Comparison of ENCODE assay signal across 9 mouse cellular contexts in the genomic region with DNA sequence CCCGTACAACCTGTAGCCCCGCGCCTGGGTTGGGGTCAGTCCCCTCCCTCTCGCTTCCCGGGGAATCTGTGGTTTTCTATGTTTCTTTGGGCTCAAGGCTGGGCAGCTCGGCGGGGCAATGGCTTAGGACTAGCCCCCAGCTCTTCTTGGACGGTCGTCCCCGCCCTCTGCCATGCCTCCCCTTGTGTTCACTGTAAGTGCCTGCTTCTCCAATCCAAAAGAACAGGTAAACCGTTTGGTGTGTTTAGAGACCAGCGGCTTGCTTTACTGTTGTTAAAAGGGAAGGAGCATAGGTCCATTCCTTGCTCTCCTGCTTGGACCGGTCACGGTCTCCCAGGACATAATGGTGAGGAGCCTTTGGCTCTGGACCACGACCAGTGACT. TPM values are rescaled to one million over a fixed set of nuclear protein-coding genes. Genes with fewer than 3 reads are reported as not detected.
DNase-seq lines count a peak whose midpoint lies in the region; ATAC-seq and TF ChIP-seq lines count a peak whose summit lies in the region.
"Had no signal": no experiment of that assay in that cellular context is flagged by ENCODE, and none has a peak within 500 bp of the region (broad histone marks: within the 10 kb centered on the region; RNA-seq: fewer than 3 reads in every experiment).

No protein-coding gene starts in this region.

- H3K4me3 ChIP-seq in testis, adult 2 months (ENCODE audit: control insufficient read depth, low read depth, low read length) = peak overlapping the region; percentile 83
- H3K4me3 ChIP-seq in intestine, postnatal 0 days (ENCODE audit: low read depth, low read length) = peak overlapping the region; percentile 58
- H3K4me3 ChIP-seq in neural tube, embryonic 14.5 days (ENCODE audit: low read depth, low read length) = peak overlapping the region; percentile 73
- H3K4me3 ChIP-seq: myocyte had no signal

- H3K4me1 ChIP-seq in testis, adult 2 months (ENCODE audit: control insufficient read depth, insufficient read depth, low read length) = peaks cover 15% of the 10 kb centered on the region
- H3K4me1 ChIP-seq in intestine, postnatal 0 days (replicated peaks; ENCODE audit: control insufficient read depth, insufficient read depth, low read length) = no peaks in the 10 kb centered on the region
- 0 out of 2 replicates have a peak, but pooled peaks cover 3% of the 10 kb centered on the region for H3K4me1 ChIP-seq in neural tube, embryonic 14.5 days (ENCODE audit: control insufficient read depth, insufficient read depth, low read length)

- 9% methylated on average over 15 of the region's 15 CpGs for WGBS in intestine, postnatal 0 days
- 3% methylated on average over 15 of the region's 15 CpGs for WGBS in neural tube, embryonic 14.5 days

- peak overlapping the region; percentile 100 for H3K4me2 ChIP-seq in intestine, postnatal 0 days (replicated peaks; ENCODE audit: low read depth)
- H3K4me2 ChIP-seq in neural tube, embryonic 14.5 days (ENCODE audit: low read depth, low read length) = peak overlapping the region; percentile 97

- peak; percentile 21 for DNase-seq in embryo, embryonic 10 days (ENCODE audit: low spot score)
- DNase-seq in embryo, embryonic 11 days = no peak
- DNase-seq in testis, postnatal 10 days (ENCODE audit: low spot score) = no peak
- no peak for DNase-seq in layer of hippocampus, adult 9-10 months (ENCODE audit: low spot score)
- no peak for DNase-seq in left cerebral cortex, adult 18-20 months (ENCODE audit: low spot score in 2 of 2)

- no peak overlapping the region for H3K27ac ChIP-seq in testis, adult 2 months (ENCODE audit: control insufficient read depth, insufficient read depth, low read depth, low read length)
- H3K27ac ChIP-seq in intestine, postnatal 0 days (ENCODE audit: low read depth, low read length) = no peak overlapping the region
- no peak overlapping the region for H3K27ac ChIP-seq in neural tube, embryonic 14.5 days (ENCODE audit: low read depth, low read length)

- H3K9ac ChIP-seq in intestine, postnatal 0 days (ENCODE audit: low read depth, low read length) = no peak overlapping the region
- H3K9ac ChIP-seq in neural tube, embryonic 14.5 days (replicated peaks; ENCODE audit: low read depth, low read length) = peak overlapping the region; percentile 78

- H3K9me3 ChIP-seq in intestine, postnatal 0 days (ENCODE audit: control insufficient read depth) = no peaks in the 10 kb centered on the region
- no peaks in the 10 kb centered on the region for H3K9me3 ChIP-seq in neural tube, embryonic 14.5 days (ENCODE audit: control insufficient read depth, low read length)

- TF ChIP-seq CTCF in testis, adult 2 months (IDR thresholded peaks at IDR 0.05; ENCODE audit: control insufficient read depth, insufficient read depth, insufficient replicate concordance, low read depth, low read length) = no peak
- TF ChIP-seq CTCF in intestine, postnatal 0 days (IDR thresholded peaks at IDR 0.05; ENCODE audit: low read depth) = no peak

- 0 out of 2 replicates have a peak, but pooled peaks have one; percentile 20 for ATAC-seq in intestine, postnatal 0 days
- no peak for ATAC-seq in neural tube, embryonic 14.5 days (ENCODE audit: low read depth)

- no peaks in the 10 kb centered on the region for H3K27me3 ChIP-seq in testis, adult 2 months (ENCODE audit: control insufficient read depth, insufficient read depth, low read length)
- peaks cover 28% of the 10 kb centered on the region for H3K27me3 ChIP-seq in intestine, postnatal 0 days (replicated peaks; ENCODE audit: control insufficient read depth, insufficient read depth, low read length)
- H3K27me3 ChIP-seq in neural tube, embryonic 14.5 days (ENCODE audit: control insufficient read depth, insufficient read depth, low read length) = peaks cover 4% of the 10 kb centered on the region; the same call in 1 of the 2 replicates

- no peaks in the 10 kb centered on the region for H3K36me3 ChIP-seq in testis, adult 2 months (ENCODE audit: control insufficient read depth, insufficient read depth, low read length)
- no peaks in the 10 kb centered on the region for H3K36me3 ChIP-seq in intestine, postnatal 0 days (ENCODE audit: control insufficient read depth, insufficient read depth)
- no peaks in the 10 kb centered on the region for H3K36me3 ChIP-seq in neural tube, embryonic 14.5 days (ENCODE audit: control insufficient read depth, insufficient read depth, low read length)

- no peak for TF ChIP-seq POLR2A in testis, adult 2 months (IDR thresholded peaks at IDR 0.05; ENCODE audit: control insufficient read depth, low read depth, low read length)

RNA-seq across cellular contexts. Expression of a gene that starts 1.2 kb away (rescaled TPM):
- not detected in 2 replicates for polyA plus RNA-seq in testis, adult 2 months (2012; rRNA removed)
- polyA plus RNA-seq in intestine, postnatal 0 days (2015; fragmentation: Nextera tagmentation; extraction: Ambion mirVana) = 0.52 and 0.76 TPM in 2 replicates
- polyA plus RNA-seq in neural tube, embryonic 14.5 days (2014; fragmentation: Nextera tagmentation; extraction: Ambion mirVana) = 4.9 and 5.3 TPM in 2 replicates
- total RNA-seq in left cerebral cortex, adult 18-20 months (2021) = 10 to 100 TPM; 14.8 to 15.5 TPM
- polyA plus RNA-seq: myocyte had no signal
